Mouse (Mus musculus): ENCODE data around the gene Exoc2.

Exoc2 gene

DNA sequence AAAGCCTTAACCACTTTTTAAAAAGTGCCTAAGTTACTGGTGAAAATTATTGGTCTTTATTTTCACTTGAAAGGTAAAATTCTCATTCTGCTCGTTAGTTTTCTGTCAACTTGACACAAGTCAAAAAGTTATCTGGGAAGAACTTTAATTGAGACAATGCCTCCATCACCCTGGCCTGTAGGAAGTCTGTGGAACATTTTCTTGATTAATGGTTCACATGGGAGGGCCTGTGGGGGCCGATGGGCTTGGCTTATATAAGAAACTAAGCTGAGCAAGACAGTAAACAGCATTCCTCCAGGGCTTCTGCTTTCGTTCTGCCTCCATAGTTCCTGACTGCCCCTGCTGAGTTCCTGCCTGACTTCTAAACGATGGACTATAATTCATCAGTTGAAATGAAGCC is 81.6 kb downstream of the Exoc2 start:
- DNase-seq (ENCODE audit: low read depth, low spot score): no peak

- DNase-seq (ENCODE audit: low read depth, low spot score): no peak
These were observed 82.7 kb downstream of the Exoc2 start for GRCm38 (mm10) chr13:30891223-30891622.

- DNase-seq (ENCODE audit: low read depth, low spot score): peak; percentile 81
These were observed 85.4 kb downstream of the Exoc2 start for GRCm38 (mm10) chr13:30888480-30888879.

- no peak for DNase-seq (ENCODE audit: low read depth, low spot score)
These were observed 93.6 kb downstream of the Exoc2 start for GRCm38 (mm10) chr13:30880310-30880709.

DNA sequence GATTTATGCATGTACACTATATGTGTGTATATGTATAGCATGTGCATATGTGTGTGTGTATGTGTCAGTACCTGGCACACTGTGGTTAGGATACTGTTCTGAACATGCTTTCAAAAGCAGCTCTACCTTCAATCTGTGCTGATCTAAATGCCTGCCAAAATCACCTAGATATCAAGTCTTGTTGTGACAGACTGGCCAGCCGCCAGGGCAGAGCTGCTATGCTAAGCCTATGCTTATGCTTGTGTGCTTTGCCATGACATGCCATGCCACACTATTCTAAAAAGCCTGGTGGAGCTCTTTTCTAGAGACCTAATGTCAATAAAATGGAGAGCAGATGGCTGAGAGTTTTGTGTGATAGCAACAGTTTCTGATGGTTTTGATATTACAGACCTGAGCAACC is 94.0 kb downstream of the Exoc2 start:
- DNase-seq (ENCODE audit: low read depth, low spot score): no peak

- no peak for DNase-seq (ENCODE audit: low read depth, low spot score)
These were observed 98.1 kb downstream of the Exoc2 start for GRCm38 (mm10) chr13:30875825-30876224.

- DNase-seq (ENCODE audit: low read depth, low spot score): no peak
These were observed 100.4 kb downstream of the Exoc2 start for GRCm38 (mm10) chr13:30873472-30873871.

- peak; percentile 65 for DNase-seq (ENCODE audit: low read depth, low spot score)
These were observed 108.4 kb downstream of the Exoc2 start for GRCm38 (mm10) chr13:30865486-30865885.

DNA sequence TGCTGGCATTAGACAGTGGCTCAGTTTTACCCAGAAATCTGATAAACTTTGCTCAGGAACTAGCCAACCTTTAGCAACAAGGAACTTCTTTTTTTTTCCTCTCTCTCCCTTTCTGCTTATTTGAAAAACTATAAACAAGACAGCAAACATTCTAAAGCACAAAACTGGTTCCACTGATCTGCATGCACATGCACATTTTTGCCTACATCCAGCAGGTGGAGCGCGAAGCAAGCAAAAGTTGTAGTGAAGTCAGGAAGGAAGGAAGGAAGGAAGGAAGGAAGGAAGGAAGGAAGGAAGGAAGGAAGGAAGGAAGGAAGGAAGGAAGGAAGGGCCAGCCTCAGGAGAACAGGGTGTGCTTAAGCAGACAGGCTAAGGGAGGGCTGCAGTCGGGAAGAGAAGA is 109.9 kb downstream of the Exoc2 start:
- no peak for DNase-seq (ENCODE audit: low read depth, low spot score)

- DNase-seq (ENCODE audit: low read depth, low spot score): no peak
These were observed 115.5 kb downstream of the Exoc2 start for GRCm38 (mm10) chr13:30858421-30858820.

DNA sequence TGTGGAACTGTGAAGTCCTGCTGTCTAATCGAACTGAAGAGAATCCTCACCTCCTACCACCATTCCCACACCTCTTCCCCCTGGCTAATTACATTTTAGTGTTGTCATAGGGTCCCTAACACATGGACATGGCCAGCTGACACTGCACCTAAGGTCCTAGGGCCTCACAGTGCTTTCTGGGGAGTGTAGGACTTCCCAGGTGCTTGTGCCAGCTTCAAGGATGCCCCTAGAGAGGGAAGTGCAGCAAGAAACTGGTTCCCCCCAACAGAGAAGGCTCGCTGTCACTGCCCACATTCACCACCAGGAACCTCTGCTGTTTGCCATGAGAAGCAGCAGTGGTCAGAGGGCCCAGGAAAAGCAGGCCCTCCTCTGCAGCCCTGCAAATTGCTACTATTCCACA is 123.2 kb downstream of the Exoc2 start:
- no peak for DNase-seq (ENCODE audit: low read depth, low spot score)

- peak; percentile 5 for DNase-seq (ENCODE audit: low read depth, low spot score)
These were observed 125.9 kb downstream of the Exoc2 start for GRCm38 (mm10) chr13:30848001-30848400.

GRCm38 (mm10) chr13:30846506-30846905 is 127.4 kb downstream of the Exoc2 start:
- no peak for DNase-seq (ENCODE audit: low read depth, low spot score)

GRCm38 (mm10) chr13:30843049-30843448 is 130.8 kb downstream of the Exoc2 start:
- no peak for DNase-seq (ENCODE audit: low read depth, low spot score)

DNA sequence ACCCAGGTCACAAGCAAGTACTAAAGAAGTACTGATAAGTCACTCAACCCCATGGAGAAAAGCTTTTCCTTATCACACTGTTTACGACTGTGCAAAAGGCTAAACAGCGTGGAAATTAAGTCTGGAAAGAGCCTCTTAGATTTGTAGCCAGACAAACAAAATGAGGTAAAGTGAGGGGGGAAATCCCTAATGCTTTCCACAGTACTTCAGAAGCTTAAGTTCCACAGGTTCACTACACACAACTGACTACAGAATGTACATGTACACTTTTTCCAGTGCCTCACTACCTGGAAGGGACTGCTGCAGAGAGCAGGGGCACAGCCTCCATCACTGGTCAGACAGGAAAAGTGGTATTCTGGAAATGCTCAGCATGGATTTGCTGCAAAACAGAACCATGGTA is 132.1 kb downstream of the Exoc2 start:
- no peak for DNase-seq (ENCODE audit: low read depth, low spot score)

DNA sequence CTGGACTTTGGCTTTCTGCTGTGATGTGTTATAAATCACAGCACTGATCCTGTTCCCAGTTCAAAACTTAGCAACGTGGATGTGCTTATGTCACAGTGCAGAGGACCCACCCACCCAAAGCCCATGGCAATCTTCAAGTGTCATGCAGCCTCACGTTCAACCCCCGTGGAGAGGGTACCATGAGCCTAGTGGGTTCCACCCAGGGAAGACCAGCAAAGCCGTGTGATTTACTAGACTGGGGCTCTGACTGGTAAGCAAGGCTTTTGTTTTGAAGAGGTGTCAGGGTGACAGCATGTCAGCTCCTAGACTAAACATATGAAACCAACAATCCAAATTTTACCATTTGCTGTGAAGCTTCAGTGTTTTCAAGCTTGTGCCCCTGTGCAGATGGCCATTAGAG is 132.6 kb downstream of the Exoc2 start:
- no peak for DNase-seq (ENCODE audit: low read depth, low spot score)

- DNase-seq (ENCODE audit: low read depth, low spot score): no peak
These were observed 133.2 kb downstream of the Exoc2 start for GRCm38 (mm10) chr13:30840700-30841099.

- no peak for DNase-seq (ENCODE audit: low read depth, low spot score)
These were observed 137.6 kb downstream of the Exoc2 start for GRCm38 (mm10) chr13:30836342-30836741.

GRCm38 (mm10) chr13:30834859-30835258 is 139.0 kb downstream of the Exoc2 start:
- no peak for DNase-seq (ENCODE audit: low read depth, low spot score)

GRCm38 (mm10) chr13:30834349-30834748 is 139.5 kb downstream of the Exoc2 start:
- DNase-seq (ENCODE audit: low read depth, low spot score): no peak

GRCm38 (mm10) chr13:30833476-30834149 is 140.3 kb downstream of the Exoc2 start:
- no peak for DNase-seq (ENCODE audit: low read depth, low spot score)

DNA sequence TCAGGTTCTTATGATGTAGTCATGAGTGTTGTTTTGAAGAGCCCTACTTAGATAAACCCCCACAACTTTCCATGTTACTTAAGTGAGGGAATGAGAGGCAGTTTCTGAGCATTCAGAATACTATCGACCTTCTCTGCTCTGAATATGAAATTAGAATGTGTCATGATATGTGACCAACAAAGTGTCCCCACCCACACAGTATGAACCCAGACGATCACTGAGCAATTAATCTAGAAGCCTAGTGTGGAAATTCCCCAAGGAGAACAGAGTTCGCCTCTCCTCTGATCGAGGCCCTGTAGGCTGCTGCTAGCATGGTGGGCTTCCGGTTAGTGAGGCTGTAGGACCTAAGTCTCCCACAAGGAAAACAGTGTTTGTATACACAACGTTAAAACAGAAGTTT is 142.5 kb downstream of the Exoc2 start:
- DNase-seq (ENCODE audit: low read depth, low spot score): no peak

DNA sequence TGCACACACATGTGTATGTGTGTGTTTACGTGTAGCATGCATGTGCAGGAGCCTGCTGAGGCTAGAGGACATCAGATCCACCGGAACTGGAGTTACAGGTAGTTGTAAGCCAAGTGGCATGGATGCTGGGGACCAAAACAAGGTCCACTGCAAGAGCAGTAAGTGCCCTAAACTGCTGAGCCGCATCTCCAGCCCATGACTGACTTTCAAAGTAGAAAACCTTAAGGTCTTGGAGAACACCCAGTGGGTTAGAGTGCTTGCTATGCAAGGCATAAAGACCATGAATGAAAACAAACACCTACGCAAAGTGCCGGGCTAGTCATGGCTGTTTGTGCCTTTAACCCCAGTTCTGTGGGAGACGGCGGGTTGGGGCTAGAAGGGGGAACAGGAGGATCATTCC is 147.4 kb downstream of the Exoc2 start:
- no peak for DNase-seq (ENCODE audit: low read depth, low spot score)

GRCm38 (mm10) chr13:30824903-30825302 is 149.0 kb downstream of the Exoc2 start:
- DNase-seq (ENCODE audit: low read depth, low spot score): no peak

All from 3T3-L1 (cell line).